Mouse (Mus musculus) MEL-GATA-1-ER (cell line): Measurements from ENCODE around the gene Psrc1.

Experiments used
- DNase-seq: peaks from one replicate; pipeline ENCODE4 v3.0.0-alpha.2; 2012; ENCODE audit warnings: low read depth; ENCODE audit errors: extremely low read depth

The Psrc1 gene

GRCm38 (mm10) chr3:108386186-108386585 is 2.5 kb downstream of the Psrc1 start:
- no peak for DNase-seq

- peak; percentile 96 for DNase-seq
These were observed 5.5 kb downstream of the Psrc1 start for GRCm38 (mm10) chr3:108389111-108389545.

GRCm38 (mm10) chr3:108392299-108392698 is 8.7 kb downstream of the Psrc1 start:
- DNase-seq: no peak

GRCm38 (mm10) chr3:108392793-108393192 is 9.2 kb downstream of the Psrc1 start:
- no peak for DNase-seq

- no peak for DNase-seq
These were observed 14.6 kb downstream of the Psrc1 start for GRCm38 (mm10) chr3:108398281-108398680.

GRCm38 (mm10) chr3:108400442-108400841 is 16.8 kb downstream of the Psrc1 start:
- no peak for DNase-seq

- peak; percentile 76 for DNase-seq
These were observed 18.3 kb downstream of the Psrc1 start for GRCm38 (mm10) chr3:108401692-108402527.

- DNase-seq: no peak
These were observed 18.9 kb downstream of the Psrc1 start for GRCm38 (mm10) chr3:108402528-108402920.

GRCm38 (mm10) chr3:108405536-108406305 is 22.1 kb downstream of the Psrc1 start:
- no peak for DNase-seq

- DNase-seq: no peak
These were observed 22.8 kb downstream of the Psrc1 start for GRCm38 (mm10) chr3:108406306-108406885.

- DNase-seq: no peak
These were observed 24.9 kb downstream of the Psrc1 start for GRCm38 (mm10) chr3:108408517-108409008.

- DNase-seq: no peak
These were observed 26.2 kb downstream of the Psrc1 start for GRCm38 (mm10) chr3:108409656-108410358.

- DNase-seq: no peak
These were observed 26.7 kb downstream of the Psrc1 start for GRCm38 (mm10) chr3:108410359-108410714.

GRCm38 (mm10) chr3:108411026-108411753 is 27.6 kb downstream of the Psrc1 start:
- no peak for DNase-seq

- DNase-seq: no peak
These were observed 28.1 kb downstream of the Psrc1 start for GRCm38 (mm10) chr3:108411754-108412121.

GRCm38 (mm10) chr3:108413634-108414360 is 30.2 kb downstream of the Psrc1 start:
- DNase-seq: no peak

GRCm38 (mm10) chr3:108414857-108415830 is 31.5 kb downstream of the Psrc1 start, which contains the start of gene Celsr2:
Gene Celsr2, minus strand, starts transcription at chr3:108415552.
- DNase-seq: no peak

- DNase-seq: no peak
These were observed 32.2 kb downstream of the Psrc1 start for GRCm38 (mm10) chr3:108415831-108416223.

- DNase-seq: no peak
These were observed 39.4 kb downstream of the Psrc1 start for GRCm38 (mm10) chr3:108423006-108423405.
